Mouse (Mus musculus): ENCODE results near the gene Gm47791.
A peak's percentile ranks its signal among the peaks of the same experiment; 100 is the strongest.

The Gm47791 gene

DNA sequence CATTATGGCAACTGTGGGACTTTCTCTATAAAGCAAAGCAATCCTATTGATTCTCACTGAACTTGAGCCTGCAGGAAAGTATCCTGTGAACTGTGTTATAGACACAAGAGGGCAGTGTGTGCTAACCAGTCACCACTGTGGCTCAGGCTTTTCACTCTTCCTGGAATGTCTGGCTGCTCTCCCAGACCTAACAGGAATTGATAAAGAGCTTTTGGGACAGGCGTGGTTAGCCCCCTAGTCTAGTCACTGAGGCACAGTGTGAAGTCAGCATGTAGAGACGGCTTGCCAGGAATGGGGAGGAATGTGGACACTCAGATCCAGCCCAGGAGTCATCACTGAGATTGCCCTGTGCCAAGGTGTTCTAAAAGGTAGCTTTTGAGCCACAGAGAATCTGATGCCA is 16.4 kb upstream of the Gm47791 start:
- DNase-seq (ENCODE audit: low read depth, low spot score) = peak; percentile 66

DNA sequence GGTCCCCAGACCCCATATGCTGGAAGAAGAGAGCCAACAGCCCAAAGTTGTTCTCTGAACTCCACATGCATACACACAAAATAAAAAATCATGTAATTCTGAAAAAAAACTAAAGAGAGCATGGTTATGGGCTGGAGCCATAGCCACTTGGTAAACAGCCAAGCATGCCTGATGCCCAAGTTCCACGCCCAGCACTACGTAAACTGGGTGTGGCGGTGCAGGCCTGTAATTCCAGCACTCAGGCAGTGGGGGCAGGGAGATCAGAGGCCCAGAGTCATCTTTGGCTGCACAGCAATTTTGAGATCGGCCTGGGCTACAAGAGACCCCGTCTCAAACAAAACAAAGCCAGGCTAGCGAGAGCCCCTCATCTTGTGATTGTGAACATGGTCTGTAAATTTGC is 14.5 kb upstream of the Gm47791 start:
- no peak for DNase-seq (ENCODE audit: low read depth, low spot score)

DNA sequence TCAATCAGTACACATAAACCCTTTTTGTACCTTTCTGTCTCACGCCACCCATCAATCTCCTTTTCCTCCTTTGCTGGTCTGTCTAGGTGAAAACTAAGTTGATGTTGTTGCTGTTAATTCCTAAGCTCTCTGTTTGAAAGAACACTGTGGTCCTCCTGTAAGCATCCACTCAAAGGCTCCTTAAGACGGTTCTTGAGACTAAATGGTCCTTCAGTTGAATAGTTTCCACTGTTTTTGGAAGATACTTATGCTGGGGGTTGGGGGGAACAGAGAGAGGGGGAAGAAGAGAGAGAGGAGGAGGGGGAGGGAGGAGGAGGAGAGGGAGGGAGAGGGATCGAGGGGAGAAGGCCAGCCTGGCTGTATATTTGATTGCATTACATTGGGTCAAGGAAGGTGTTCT is 12.5 kb upstream of the Gm47791 start:
- DNase-seq (ENCODE audit: low read depth, low spot score) = no peak

DNA sequence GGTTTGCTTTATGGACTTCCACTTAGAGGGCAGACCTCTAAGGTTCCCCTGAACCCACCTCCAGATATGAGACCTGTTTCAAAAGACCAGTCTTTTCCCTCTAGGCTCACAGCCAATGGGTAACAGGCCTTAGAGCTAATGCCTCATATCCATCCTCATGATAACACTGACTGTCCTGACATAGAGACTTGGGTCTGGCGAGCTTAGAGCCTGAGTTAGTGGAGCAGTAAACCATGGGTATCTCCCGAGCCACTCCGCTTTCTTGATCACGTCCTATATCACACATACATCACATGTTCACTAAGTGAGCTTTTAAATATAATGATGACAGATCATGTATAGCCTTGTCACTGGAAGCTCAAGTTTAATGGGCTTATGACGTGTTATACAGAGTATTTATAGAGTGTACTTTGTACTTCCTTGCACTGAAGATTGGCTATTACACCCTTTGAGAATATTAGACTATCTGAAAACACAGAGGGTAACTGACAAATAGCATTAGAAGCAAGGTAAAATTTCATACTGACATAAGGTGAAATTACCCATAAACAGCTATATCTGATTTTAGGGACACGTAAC is 8.4 kb upstream of the Gm47791 start:
- no peak for DNase-seq (ENCODE audit: low read depth, low spot score)

DNA sequence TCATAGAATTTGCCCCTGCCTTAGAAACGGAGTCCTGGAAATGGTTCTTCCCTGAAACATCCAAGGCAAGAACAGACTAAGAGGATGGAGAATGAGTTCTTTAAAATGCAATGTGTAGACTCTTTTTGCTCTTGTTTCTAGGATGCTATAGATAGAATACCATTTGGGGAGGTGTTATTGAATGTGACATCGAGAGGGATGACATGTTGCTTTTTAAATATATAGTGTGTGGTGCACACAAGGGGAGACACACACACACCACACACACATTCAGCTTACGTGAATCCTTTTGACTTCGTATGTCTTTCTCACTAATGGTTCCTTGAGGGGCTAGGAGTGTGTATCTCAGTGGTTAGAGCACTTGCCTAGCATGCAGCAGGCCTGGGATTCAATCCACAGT is 4.2 kb upstream of the Gm47791 start:
- DNase-seq (ENCODE audit: low read depth, low spot score) = no peak

DNA sequence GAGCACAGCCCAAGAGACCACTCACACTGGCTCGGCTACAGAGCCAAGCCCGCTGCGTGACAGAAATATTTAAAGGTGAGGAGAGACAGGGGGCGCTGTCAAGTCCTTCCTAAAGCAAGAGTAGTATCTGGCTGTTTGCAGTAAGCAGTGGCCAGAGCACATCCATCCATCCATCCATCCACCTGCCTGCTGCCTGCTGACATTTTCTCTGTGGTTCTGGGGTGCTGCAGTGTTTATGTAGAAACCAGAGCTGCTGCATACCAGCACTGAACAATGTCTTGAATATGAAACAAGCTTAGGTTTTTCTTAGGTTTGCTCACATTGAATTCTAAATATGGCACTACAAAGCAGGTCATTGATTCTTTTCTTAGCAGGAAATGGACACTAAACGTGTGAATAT is 2.2 kb upstream of the Gm47791 start:
- no peak for DNase-seq (ENCODE audit: low read depth, low spot score)

DNA sequence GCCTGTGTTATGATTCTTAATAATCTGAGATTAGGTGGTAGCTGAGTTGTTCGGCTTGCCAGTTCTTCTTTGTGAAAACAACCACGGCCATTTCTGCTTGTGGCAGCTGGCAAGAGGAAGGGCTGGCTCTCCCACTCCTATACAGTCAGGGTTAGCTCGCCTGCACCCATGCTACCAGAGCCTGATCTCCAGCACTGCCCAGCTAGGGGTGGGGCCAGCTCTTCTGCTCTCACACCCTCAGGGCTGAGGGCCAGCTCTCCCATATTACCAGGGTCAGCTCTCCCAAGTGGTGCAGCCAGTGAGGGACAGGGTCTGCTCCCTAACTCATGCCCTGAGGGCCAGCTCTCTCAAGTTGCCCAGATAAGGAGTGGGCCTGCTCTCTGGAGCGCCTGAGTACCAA is 1.4 kb upstream of the Gm47791 start:
- no peak for DNase-seq (ENCODE audit: low read depth, low spot score)

DNA sequence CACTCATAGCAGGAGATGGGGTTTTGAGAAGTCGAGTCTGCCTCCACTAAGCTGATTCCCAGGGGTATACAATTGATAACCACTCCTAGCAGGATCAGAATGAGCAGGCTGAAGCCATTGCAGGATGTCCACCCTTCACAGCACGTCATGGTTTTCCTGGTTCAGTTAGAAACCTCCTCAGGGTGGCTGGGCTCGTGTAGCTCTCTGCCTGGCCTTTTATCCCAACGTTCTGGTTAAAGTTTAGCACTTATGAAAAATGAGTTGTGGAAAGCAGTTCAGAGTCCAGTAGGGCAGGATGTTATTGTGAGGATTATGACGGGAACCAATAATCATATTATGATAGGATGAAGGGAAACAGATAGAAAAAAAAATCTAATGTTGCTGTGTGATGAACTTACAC is 2.8 kb downstream of the Gm47791 start, which contains the start of gene Tm4sf20:
TSS of gene Tm4sf20 (minus strand) at position 193 of the 400 bp plus-strand sequence.
- DNase-seq (ENCODE audit: low read depth, low spot score) = no peak

DNA sequence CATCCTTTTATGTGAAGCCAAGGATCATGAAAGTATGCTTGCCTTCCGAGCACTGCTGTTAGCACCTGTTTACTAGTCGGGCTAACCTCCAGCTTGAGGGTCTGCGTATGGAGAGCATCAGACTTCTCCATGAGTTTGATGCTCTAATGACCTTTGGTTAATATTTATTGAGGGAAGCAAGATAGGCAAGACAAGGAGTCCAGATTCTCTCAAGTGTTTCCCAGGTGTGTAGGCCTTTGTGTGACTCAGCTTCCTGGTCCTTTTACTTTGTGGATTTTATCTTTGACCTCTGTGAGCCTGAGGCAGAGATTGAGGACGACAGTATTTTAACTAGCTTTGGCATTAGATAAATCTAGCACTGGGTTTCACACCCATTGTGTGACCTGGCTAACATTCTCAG is 4.4 kb downstream of the Gm47791 start:
- no peak for DNase-seq (ENCODE audit: low read depth, low spot score)

DNA sequence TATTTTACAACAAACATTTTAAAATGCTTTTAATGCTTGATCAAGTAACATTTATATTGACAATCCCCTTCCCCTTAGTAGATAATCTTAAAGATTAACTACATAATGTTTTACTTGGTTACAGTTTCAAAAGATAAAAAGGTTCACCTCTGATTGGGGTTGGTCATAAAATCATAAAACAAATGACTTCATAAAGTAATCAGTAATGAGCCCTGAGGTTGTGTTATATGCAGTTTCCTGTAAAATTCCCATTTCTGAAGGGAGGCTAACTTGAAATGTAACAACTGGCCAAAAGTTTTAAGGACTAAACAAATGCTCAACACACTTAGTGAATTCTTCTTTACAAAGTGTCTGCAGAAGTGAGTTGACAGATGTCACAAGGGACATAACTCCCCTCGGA is 4.8 kb downstream of the Gm47791 start:
- no peak for DNase-seq (ENCODE audit: low read depth, low spot score)

DNA sequence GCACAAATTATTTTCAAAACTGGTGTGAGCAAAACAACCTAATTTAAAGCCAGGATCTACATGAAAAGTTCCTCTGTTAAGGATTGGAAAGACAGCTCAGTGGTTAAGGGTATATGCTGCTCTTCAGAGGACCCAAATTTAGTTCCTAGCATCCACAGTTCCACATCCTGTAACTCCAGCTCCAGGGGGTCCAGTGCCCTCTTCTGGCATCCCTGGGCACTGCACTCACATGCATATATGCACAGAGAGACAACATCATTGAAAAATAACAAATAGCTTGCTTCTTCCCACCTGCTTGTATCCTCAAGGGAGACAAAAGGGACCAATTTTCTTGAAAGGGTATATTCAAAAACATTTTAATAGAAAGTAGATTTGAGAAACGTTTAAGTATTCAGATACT is 8.8 kb downstream of the Gm47791 start:
- peak; percentile 33 for DNase-seq (ENCODE audit: low read depth, low spot score)

DNA sequence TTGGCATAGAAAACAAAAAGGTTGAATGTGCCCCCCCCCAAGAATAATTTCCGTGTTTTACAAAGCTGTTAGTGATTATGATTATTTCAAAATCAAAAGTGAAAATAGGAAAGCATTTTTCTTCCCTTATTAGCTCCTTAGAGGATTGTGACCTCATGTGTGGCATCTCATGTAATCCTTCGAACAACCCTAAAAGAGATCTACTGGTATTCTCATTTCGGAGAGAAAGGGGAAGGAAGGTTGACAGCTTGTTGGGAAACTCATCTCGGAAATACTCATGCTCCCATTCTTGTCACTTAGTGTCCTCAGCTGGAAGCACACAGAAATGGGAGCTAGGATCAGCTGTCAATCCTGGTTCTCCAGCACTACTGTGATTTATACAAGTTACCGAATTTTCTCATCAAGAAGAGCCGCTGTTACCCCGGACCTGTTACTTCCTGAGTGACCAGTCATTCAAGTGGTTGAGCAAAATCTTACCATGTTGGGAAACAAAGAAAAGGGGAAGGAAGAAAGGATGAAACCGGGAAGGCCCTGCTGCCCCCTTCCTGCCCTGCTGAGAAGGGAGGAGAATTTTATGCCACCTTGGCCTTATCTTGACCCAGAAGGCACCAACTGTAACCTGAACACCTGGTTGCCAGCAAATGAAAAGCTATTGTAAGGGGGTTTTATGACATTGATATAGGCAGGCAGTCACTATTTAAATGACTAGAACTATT is 9.4 kb downstream of the Gm47791 start:
- no peak for DNase-seq (ENCODE audit: low read depth, low spot score)

DNA sequence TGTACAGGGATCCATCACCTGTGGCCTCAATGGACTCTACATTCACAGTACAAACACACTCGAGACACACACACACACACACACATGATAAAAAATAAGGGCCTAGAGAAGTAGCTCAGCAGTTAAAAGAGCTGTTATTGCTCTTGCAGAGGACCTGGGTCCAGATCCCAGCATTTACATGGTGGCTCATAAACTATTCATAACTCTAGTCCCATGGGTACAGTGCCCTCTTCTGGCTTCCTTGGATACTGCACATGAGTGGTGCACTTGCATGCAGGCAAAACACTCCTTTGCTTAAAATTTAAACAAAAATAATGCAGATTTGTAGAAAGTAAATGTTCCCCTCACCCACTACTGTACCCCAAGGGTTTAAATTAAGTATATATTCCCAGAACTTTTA is 11.5 kb downstream of the Gm47791 start:
- peak; percentile 46 for DNase-seq (ENCODE audit: low read depth, low spot score)

DNA sequence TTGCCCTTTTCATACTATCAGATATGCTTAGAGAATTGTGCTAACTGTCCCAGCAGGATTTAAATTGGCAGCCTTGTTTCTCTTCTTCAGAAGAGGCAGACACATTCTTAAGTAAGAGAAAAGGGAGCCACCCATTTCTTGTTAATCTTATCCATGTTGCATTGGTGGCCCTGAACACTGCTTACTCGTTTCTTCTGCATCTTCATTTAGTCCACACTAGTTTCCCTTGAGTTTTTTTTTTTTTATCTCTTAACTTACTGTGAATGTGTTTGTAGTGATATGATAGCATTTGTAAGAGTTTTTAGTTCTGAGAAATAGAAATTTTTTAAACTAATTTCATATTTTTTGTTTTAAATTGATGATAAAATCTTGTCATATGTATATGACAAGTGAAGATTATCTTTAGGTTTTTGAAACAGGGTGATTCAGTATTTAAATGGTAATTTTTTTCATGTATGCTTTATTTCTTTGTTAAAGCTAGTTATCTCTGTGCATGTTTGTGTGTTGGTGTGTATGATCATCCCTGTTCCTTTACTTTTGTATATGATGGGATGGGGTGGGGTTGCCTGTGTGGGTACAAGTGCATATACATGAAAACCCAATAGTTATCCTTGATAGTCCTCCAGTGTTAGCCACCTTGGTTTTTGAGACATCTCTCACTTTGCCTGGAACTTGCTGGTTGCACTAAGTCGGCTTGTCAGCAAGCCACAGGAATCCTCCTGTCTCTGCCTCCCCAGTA is 23.2 kb downstream of the Gm47791 start:
- DNase-seq (ENCODE audit: low read depth, low spot score) = no peak

DNA sequence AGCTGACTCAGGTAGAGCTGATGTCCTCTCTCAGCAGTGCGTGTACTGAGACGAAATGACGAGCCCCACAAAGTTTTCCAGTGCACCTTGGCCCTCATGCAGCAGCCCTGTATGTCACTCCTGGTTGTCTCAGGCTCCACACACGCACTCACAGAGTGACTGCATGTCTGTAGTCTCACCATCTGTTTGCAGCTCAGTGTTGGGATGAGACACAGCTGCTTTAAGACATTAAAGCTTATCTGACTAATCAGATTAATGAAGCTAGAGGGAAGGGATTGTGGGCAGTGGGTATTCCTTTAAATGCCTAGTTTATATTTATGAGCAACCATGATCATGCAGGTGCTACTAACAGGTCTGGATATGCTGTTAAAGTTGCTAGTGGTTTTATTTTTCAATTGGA is 24.6 kb downstream of the Gm47791 start:
- DNase-seq (ENCODE audit: low read depth, low spot score) = no peak

DNA sequence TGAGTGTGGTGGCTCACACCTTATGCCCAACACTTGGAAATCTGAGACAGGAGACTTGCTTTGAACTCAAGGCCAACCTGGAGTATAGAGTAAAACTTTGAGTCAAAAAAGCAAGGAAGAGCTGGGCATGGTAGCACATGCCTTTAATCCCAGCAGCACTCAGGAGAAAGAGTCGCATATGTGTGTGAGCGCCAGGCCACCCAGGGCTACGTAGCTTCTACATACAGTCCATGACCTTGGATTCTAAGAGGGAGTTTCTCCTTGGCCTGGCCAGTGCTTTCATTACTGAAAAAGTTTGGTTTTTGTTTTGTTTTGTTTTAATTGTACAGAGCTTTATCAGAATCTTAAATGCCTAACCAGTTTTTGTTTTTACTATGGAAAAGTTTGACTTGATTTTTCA is 27.1 kb downstream of the Gm47791 start:
- DNase-seq (ENCODE audit: low read depth, low spot score) = no peak

DNA sequence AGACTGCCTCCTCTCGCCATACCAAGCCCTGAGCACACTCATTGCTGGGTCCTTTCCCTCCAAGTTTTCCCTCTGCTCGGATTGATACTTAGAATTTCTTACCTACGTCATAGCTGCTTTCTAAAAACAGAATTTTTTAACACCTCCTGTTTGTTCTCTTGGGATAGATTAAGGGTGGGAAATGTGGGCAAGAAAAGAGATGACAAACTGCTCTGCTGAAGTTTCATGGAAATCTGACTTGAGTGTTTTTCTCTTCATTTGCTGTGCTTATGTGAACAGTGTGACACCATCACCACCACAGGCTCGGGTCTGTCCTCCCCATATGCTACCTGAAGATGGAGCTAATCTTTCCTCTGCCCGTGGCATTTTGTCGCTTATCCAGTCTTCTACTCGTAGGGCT is 29.5 kb downstream of the Gm47791 start:
- no peak for DNase-seq (ENCODE audit: low read depth, low spot score)

DNA sequence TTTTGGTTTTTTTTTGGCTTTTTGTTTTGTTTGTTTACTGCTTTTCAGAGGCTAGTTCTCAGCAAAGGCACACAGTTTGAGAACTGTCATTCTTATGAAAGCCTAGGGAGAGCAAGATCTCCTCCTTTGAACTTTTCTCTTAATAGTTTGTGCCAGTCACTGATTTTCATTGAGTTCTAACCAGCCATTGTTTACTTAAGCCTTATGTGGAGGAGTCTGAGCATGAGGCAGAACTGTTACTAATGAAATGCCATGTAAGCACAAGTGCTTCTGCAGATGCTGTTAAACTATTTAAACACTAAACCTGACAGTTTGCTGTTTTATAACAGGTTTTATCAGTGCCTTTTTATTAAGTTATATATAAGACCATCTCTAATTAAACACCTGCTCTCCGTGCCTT is 33.0 kb downstream of the Gm47791 start:
- DNase-seq (ENCODE audit: low read depth, low spot score) = no peak

DNA sequence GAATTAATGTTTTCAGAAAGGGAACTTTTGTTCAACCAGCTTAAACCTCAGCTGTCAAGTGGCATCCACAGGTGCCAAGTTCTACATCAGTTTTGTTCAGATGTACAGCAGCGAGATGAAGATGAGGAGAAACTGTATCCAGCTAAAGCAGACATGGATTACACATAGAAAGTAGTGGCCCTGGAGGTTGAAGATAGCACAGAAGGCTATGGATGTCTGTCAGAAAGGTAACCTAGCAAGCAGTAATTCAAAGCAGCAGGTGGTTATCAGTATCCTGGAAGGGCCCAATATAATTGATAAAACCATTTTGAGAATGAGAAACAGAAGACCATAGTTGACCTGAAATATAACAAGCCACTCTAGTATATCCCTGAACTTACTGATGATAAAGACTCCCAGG is 37.7 kb downstream of the Gm47791 start:
- DNase-seq (ENCODE audit: low read depth, low spot score) = no peak

DNA sequence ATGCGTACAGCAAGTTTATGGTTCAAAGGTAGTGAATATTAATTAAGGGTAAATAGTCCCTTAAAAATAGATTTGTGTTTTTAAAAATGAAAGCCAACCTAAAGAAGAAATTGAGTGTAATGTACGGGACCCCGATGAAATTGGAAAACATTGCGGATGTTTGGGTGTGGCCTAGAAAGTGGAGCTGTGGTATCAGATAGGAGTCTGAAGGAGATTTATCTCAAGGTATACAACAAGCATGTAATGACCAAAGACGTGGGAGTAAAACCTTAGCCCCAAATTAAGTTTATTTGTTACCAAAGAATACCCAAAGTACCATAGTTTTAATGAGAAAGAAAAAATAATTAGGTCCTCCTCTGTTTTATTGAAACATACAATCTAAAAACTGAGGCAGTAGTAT is 44.6 kb downstream of the Gm47791 start:
- DNase-seq (ENCODE audit: low read depth, low spot score) = no peak

DNA sequence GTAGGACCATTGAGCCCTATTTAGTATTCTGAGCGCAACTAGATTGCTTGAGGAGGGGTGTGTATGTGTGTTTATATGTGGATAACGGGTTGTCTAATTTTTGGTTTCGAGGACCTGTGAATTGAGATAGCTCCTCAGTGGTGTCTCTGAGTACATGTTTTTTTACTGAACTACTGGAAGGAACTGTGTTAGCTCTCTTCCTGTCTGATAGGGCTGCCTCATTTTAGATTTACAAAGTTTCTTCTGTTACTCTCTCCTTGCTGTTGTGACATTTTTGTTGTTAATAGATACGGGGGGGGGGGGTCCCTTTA is 45.2 kb downstream of the Gm47791 start:
- DNase-seq (ENCODE audit: low read depth, low spot score) = no peak

DNA sequence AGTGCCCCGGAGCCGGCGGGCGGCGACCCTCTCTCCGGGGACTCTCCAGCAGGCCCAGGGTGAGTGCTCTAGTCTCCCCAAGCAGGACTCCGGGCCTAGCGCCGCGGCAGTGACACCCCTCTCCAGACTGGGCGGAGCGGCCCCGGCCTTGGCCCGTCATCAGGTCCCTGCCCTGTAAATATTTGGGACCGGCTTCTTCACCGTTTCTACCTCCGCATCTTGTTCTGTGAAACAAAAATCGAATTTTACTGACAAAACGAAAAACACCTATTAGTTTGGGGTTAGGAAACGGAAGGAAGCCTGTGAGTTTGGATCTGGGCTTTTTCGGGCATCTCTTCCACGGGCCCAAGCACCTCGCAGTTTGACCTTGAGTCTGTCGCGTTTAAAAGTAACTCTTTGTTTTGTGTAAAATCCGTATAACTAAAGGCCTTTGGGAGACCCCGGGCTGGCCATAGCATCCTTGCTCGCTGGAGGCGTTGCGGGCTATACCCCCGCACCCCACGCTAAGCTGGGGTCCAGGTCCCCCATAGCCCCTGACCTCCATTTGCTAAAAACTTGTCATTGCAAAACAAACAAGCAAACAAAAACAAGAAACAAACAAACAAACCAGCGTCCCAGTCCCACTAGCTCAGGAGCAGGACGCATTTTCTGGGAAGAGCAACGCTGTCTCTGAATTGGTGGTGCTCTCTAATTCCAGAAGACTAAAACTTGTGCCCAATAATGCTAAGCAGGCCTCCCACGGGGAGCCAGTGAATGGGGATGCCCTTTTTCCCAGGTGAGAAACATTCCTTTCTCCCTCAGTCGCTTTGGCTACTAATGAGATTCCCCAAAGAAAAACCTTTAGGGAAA is 45.8 kb downstream of the Gm47791 start:
- peak; percentile 55 for DNase-seq (ENCODE audit: low read depth, low spot score)

Data from R1 (cell line).